Mouse (Mus musculus): ENCODE results near the gene Ube2g1.
A peak's percentile ranks its signal among the peaks of the same experiment; 100 is the strongest.

The Ube2g1 gene

DNA sequence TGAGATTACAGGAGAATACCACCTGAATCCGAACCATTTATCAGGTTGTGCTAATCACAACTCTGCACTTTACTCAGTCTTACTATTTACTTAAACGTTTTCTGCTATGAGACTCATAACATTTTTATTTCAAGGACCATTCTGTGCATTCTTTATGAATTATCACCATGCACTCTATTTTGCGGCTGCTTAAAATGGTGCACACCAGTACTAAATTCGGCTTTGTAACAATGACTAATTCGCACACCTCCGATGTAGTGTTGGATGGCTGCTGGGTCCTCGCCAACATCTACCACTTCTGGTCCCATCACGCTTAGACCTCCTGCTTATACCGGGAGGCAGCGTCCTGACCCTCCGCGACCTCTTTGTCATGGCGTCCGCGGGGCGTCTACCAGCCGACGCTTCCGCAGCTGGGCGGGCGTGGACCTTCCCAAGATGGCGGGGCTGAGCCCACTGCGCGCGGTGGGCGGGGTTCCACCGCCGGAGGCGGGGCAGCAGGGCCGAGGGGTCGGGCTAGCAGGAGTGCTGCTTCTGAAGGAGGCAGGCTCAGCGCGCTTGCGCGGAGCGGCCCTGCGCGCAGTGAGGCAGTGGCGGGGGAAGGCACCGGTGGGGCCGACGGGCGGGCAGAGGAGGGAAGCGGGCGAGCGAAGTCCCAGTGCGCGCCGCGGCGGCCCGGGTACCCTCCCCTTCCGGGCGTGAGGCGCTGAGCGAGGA is at the start of gene Ube2g1:
Ube2g1 (plus strand) TSS at position 590 of the 714 bp plus-strand sequence.
- peak; percentile 96 for DNase-seq (ENCODE audit: low read depth, low spot score)

DNA sequence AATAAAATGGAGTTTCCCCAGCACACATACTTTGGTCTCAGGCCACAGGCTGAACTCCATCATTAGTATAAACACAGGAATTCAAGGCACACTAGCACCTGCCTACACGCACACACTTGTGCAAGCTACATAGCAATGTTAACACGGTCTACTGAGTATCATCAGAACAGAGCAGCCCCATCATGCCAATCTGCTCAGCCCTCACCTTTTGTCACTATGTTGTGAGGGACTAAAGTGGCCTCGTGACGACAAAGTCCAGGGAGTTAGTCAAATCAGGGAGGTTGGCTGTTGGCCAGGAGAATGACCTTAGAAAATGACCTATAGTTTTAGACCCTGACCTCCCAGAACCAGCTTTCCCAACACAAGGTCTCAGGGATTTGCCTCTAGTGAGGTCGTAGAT is 48.9 kb upstream of the Ube2g1 start:
- no peak for DNase-seq (ENCODE audit: low read depth, low spot score)

DNA sequence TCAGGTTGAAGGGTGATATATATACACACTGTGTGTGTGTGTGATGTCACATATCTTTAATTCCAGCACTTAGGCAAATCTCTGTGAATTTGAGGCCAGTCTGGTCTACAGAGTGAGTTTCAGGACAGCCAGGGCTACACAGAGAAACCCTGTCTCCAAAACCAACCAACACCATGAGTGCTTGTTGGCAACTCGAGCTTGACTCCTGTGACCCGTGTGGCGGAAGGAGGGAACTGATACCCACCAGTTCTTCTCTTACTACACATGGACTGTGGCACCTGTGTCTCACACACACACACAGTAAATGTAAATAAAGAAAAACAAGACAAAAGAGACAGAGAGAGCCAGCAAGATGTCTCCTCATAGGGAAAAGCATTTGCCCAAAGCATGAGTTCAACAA is 46.4 kb upstream of the Ube2g1 start:
- DNase-seq (ENCODE audit: low read depth, low spot score) = no peak

DNA sequence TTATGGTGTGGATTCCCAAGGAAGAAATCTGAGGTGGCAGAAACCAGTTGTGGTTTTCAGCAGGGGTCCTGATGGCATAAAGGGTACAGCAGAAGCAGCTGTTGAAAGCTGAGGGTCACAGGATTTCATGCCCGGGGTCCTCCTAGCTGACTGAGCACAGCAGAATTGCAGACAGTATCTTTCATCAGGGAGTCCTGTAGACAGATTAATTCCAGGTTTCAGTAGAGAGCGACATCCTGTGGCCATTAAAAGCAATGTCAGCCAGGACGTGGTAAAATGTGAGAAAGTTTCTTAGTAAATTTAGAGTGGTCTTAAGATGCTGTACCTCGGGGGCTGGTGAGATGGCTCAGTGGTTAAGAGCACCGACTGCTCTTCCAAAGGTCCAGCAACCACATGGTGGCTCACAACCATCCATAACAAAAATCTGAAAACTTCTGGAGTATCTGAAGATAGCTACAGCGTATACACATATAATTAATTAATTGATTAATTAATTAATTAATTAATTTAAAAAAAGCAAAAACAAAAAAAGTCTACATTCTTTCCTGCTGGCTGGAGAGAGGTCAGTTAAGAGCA is 42.8 kb upstream of the Ube2g1 start:
- DNase-seq (ENCODE audit: low read depth, low spot score) = peak; percentile 49

DNA sequence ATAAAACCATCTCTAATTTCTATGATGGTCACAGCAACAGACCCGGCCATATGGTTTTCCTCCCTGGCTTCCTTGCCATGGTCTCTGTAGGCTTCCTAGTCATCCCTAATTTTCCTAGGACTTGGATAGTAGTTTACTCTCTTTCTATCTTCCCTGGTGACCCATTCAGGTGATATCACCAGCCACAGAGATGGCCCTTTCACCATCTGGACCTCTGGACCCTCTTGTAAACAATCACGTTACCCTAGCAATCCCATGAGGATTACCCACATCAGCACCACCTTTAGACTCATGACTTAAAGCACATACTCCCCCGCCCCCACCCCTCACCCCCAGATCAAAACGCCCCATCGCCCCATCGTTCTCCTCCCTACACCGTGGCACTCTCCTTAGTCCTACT is 40.8 kb upstream of the Ube2g1 start:
- no peak for DNase-seq (ENCODE audit: low read depth, low spot score)

DNA sequence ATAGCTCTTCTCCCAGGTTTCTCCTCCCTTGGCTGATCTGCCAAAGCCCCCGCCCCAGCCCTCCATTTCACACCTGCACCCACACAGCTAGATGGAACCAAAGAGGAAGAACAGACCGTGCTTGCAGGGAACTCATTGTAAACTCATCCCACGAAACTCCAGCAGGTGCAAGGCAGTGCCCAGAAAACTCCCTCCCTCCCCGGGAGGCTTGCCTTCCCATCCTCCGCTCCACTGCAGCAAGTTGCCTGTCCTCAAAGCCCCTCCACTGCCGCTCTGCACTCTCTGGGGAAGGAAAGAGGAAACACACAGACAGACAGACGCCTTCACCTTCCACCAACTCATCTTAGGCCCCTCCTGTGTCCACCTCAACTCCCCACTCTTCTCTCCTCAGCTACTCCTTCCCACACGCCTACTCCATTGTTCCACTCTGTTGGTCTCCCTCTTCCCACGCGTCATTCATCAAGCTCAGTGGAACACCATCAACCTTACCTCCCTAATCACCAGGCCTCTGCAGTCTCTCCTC is 40.2 kb upstream of the Ube2g1 start:
- no peak for DNase-seq (ENCODE audit: low read depth, low spot score)

DNA sequence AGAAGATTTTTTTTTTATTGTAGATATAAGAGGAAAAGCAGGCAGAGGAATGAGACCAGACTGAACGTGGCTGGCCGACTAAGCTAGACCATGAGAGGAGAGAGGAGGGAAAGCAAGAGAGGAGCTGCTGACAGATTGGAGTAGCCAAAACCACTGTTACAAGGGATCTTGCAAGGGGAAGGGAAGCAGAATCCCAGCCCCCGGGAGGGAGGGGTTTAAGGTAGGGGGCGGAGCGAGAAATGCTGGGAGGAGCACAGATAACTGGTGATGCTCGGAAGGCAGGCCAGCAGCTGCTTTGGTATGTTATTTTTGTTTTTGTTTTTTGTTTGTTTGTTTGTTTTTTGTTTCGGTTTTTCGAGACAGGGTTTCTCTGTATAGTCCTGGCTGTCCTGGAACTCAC is 38.0 kb upstream of the Ube2g1 start:
- DNase-seq (ENCODE audit: low read depth, low spot score) = no peak

DNA sequence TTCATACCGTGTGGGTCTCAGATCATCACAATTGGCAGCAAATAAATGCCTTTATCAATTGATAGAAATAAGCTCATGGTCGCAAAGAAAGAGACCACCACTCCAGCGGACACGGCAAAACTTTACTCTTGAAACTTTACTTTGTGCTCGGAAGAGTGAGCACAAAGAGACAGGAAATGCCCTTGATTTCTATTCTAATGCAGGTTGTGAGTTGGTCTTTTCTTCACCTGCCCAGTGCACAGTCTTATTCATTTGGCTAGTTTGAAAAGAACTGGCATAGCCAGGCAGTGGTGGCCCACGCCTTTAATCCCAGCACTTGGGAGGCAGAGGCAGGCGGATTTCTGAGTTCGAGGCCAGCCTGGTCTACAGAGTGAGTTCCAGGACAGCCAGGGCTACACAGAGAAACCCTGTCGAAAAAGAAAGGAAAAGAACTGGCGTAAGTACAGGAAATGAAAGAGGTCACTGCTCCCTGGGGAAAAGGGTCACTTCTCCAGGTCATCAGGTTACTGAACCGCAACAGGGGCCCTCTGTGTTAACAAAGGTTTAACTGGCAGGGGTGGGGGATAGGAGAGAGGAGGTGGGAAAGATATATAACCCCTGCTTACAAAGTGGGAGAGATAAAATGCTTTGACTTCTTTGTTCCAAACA is 37.3 kb upstream of the Ube2g1 start:
- DNase-seq (ENCODE audit: low read depth, low spot score) = no peak

DNA sequence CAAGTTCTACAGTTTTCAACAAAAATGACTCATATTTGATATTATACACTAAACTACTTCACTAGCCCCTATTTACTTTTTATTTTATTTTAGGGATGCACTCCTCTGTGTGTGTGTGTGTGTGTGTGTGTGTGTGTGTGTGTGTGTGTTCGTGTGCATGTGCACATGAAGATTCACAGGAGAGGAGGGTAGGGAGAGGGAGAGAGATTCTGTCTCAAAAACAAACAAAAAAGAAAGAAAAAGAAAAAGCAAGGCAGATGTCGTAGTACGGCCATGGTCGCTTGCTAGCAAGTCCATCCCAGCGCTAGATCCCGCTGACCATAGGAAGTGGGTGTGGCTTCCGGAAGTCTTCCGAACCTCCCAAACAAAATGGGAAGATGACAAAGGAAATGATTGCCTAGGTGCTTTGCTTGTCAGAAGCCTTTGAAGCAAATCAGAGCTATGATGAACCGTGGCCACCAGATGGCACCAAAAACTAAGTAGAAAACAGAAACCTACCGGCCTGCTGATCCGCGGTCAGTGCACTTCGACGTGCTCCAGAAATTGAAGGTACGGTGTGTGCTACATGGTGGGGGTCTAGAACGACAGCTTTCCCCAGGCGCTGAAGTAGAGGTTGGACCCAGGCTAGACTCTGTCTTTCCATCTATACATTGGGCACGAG is 36.6 kb upstream of the Ube2g1 start:
- peak; percentile 74 for DNase-seq (ENCODE audit: low read depth, low spot score)

DNA sequence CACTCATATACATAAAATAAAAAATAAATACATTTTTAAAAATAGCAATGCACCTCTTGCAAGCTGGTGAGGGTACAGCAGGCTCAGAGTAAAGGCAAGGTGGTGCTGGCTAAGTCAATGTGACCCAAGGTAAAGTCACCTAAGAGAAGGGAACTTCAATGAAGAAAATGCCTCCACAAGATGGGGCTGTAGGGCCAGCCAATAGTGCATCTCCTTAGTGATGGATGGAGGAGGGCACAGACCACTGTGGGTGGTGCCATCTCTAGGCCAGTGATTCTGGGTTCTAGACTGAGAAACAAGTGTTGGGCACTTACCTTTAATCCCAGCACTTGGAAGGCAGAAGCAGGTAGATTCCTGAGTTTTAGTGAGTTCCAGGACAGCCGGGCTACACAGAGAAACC is 33.3 kb upstream of the Ube2g1 start:
- DNase-seq (ENCODE audit: low read depth, low spot score) = no peak

DNA sequence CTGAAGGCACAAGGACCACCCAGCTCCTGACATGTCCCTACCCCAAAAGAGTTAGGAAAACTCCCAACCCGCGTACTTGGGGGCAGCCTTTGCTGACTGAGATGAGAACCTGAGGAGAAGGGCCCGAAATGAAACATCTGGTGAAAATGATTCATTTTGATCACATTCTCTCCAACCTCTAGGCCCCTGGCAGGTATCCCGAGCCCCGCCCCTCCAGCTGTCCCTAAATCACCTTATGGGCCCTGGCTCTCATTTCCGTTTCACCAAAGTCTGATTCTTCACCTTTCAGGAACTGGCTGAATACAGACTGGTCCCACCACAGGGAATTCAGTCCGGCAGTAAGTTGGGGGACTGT is 31.0 kb upstream of the Ube2g1 start:
- no peak for DNase-seq (ENCODE audit: low read depth, low spot score)

DNA sequence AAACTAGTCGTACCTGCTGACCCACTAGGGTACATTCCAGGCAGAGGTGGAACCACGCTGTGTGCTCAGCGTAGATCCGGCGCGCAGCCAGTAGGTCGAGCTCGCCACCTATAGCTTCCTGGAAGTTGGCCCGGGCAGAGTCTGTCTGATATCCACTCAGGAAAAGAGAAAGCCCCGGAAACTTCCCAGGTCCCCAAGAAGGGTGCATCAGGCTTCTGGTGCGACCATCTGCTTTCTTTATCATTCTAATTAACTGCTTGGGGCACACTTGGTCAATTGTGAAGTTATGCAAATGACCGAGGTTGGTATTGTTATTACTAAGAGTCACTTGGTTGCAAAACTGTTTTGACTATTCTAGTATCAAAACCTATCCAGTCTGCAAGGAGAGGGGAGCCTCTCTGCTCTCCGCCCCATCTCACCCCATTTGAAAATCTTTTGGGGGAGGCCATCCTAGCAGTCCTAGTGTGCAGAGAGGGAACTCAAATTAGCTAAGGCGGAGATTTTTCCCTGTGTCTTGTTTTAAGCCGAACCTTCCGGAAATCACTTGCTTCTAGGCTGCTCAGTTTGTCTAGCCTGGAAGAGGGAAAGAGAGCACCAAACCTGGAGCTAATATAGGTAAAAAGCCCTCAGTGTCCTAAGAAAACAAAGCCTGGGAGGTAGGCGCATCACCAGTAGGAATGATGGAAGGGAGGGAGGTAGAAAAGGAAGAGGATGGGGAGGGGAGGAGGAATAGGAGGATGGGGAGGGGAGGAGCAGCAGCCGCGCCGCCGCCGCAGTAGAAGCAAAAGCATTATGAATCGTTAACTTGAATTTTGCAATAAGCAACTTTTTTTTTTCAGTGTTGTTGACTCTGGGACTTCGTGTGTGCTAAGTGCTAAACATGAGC is 30.4 kb upstream of the Ube2g1 start:
- DNase-seq (ENCODE audit: low read depth, low spot score) = no peak

DNA sequence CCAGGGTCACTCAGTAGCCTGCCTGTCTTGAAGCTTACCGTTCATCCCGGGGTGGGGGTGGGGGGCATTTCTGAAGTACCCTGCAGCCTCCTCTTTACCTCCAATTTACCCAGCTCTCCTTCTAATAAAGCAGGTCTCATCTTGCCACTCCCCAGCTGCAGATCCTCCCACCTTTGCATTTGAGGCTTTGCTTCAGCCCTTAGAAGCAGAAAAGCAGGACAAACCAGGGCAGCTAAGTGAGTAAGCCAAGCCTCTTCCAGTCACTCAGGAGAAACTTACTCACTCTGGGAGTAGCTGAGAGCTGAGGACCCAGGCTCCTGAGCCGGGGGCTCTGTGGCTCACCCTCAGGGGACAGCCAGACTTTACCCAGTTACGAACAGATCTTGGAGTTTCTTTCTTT is 28.6 kb upstream of the Ube2g1 start:
- DNase-seq (ENCODE audit: low read depth, low spot score) = no peak

DNA sequence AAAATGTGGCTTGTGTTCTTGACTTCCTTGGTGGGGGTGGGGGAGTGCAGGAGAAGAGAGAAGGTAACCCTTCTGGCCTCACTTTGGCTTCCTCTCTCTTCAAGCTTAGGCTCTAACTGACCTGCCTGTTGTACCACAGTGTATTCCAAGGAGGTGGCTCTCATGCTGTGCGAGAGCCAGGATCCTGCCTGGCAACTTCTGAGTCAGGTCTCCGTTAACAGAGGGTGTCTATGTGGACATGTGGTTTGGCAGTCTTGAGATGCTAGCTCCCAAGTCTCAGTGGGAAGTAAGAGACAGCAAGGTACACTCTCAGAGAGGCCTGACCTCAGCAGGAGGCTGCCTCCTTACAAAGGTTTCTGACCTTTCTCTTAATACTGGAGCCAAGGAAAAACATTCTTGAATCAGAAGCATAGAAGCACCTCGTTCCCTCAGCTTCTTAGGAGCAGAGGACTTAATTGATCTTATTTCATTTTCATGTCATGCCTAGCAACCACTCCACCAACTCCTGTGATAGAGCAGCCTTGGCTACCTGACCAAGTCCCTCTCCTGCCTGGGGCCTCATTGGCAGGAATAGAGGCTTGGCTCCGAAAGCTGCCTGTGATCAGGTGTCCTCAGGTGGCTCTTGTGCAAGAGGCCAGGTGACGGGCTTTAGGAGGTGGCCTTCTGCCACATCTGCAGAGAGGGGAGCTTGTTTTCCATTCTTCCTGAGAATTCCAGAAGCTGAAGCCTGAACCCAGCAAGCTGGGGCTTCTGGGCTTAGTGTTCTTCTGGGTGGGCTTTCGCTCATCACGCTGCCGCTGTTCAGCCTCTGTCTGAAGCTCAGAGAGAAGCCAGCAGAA is 25.3 kb upstream of the Ube2g1 start:
- DNase-seq (ENCODE audit: low read depth, low spot score) = no peak

DNA sequence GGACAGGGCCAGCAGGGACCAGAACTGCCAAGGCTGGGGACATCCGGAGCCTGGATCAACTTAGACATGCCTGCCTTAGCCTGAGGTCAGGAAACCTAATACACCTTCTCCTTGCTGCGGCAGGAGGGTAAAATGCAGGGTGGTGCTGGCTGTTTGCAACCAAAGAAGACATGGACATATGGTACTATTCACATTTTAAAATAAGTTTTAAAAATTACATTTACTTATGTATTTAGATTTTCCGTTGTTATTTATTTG is 24.7 kb upstream of the Ube2g1 start:
- DNase-seq (ENCODE audit: low read depth, low spot score) = no peak

DNA sequence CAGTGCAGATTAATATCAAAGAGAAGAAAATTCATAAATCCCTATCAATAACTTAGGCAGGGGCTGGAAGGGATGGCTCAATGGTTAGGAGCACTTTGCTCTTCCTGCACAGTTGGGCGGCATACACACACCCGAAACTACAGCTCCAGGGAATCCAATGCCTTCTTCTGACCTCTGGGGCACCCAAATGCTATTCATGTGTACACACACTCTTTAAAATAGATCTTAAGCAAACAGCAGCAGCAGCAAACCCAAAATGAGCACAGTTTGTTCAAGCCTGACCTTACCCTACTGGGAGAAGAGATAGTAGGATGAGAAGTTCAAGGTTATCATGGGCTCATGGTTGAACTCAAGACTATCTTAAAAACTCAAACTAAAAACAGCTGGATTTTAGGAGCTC is 24.0 kb upstream of the Ube2g1 start:
- DNase-seq (ENCODE audit: low read depth, low spot score) = no peak

DNA sequence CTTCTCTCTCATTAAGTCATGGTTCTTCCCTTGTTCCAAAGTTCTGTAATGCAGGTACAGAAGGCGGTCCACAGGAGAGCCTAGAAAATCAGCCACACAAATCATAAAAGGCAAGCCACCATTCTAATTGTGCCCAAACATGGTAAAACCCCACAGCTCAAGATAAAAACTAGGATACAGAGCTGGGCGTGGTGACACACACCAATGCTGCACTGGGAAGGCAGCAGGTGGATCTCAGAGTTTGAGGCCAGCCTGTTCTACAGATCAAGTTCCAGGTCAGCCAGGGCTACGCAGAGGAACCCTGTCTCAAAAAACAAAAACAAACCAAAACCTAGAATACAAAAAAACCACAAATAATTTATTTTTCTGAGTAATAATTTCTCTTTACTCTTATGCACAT is 20.5 kb upstream of the Ube2g1 start:
- no peak for DNase-seq (ENCODE audit: low read depth, low spot score)

DNA sequence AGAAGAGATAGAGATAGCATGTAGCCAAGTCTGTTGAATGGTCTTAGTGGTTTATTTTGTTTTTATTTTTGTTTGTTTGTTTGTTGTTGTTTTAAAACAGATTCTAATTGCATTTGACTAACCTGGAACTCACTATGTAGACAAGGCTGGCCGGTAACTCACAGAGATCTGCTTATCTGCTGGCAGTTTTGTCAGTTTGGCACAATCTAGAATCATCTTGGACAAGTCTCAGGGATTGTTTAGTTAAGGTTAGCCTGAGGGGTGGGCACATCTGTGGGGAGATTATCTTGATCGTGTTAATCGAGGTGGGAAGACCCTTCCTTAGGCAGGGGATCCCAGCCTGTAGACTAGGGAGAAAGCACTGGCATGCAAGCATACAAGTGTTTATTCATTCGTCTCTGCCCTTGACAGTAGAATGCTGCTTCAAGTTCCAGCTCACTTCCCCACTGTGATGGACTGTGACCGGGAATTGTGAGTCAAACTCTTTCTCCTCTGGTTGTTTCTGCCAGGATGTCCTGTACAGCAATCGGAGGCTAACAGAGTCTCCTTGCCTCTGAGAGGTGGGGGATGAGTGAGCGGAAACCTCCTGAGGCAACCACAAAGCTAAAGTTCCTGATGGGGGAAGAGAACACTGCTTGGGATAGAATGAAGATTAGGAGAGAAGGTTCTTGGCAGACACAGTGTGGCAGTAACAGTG is 19.4 kb upstream of the Ube2g1 start:
- DNase-seq (ENCODE audit: low read depth, low spot score) = no peak

DNA sequence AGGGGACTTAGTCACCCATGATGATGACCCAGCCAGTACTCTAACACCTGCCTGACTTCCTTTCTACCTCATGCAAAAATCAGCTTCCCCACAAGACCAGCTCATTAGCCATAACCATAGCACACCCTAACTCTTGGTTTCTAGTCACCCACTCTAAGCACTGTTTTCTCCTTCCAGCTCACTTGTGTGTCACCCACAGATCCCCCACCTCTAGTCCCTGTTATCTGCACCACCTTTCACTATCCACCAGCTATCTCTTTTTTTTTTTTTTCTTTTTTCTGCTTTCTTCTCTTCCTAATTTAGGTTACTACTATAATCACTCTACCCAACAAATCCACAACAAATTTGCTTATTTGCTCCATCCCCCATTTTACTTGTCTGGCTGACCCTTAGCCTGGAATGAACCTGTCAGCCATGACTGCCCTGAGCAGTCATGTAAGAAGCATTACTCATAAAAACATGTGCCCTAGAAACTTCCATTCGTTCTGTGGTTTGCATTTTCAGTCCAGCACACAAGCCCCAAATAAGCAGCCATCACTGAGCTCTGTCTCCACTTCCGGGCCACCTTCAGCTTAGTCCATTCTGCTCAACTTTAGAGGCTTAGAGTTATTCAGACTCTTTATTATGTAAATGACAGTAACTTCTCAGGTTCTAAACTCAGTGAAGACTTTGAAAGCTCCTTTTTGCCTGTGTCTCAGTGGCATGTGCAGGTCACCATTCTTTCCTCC is 11.9 kb upstream of the Ube2g1 start:
- no peak for DNase-seq (ENCODE audit: low read depth, low spot score)

DNA sequence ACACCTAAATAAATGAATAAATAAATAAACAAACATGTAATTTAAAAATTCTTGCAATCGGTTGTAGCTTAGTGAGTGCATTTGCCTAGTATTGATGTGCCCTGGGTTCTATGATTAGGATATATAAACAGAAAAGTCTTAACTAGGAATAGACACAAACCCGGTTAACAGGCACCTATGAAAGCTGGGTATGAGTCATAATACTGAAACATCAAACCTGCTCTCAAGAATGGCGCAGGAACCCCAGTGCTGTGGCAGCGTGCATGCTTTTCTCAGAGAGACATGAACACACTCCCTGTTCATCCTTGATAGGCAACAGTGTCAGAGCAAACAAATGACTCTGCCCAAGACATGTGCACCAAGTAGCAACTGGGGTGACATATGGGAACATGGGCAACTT is 9.3 kb upstream of the Ube2g1 start:
- DNase-seq (ENCODE audit: low read depth, low spot score) = no peak

Data from retina, postnatal 7 days (tissue).